Mouse (Mus musculus): Measurements from ENCODE around the gene Bak1.
A peak's percentile ranks its signal among the peaks of the same experiment; 100 is the strongest.

DNA sequence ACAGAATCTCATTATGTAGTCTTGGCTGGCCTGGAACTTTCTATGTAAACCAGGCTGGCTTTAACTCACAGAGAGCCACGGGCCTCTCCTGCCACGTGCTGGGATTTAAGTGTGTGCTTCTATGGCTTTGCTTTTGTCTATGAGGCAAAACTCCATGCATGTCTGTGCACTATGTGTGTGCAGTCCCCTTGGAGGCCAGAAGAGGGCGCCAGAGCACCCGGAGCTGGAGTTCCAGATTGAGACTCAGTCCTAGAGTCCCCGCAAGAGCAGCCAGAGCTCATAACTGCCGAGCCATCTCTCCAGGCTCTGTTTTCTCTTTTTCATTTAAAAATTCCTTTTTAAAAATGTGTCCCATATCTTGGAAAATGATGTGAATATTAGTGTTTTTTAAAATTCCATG is 49.1 kb upstream of the Bak1 start:
- TF ChIP-seq CTCF (IDR thresholded peaks at IDR 0.05; ENCODE audit: insufficient read depth, low read depth, low read length) (peak; percentile 42; the same call in 1 of the 2 replicates), POLR2A (IDR thresholded peaks at IDR 0.05; ENCODE audit: insufficient read depth, low read depth, low read length) (no peak)
